Mouse (Mus musculus) embryonic facial prominence, embryonic 15.5 days (tissue): ENCODE measurements around the gene Pkd2l1. TPM values are rescaled to one million over a fixed set of nuclear protein-coding genes. Genes with fewer than 3 reads are reported as not detected.

Source experiments
- ATAC-seq: fragments of 200-750 bp; cut with Nextera tagmentation; 2 replicates; pipeline ENCODE4 v1.8.0; 2017; ENCODE audit warnings: low read depth, moderate TSS enrichment; ENCODE audit not compliant: insufficient number of reproducible peaks, low FRiP score, low TSS enrichment
- H3K27ac ChIP-seq: fragments of 300-500 bp; sonication (generic); replicated peaks from 2 replicates; pipeline ENCODE4 v1.5.1; 2015; ENCODE audit warnings: mild to moderate bottlenecking, inconsistent platforms
- H3K27me3 ChIP-seq: fragments of 300-500 bp; sonication (generic); 2 replicates; pipeline ENCODE4 v1.6.1; 2015; ENCODE audit warnings: inconsistent platforms
- H3K36me3 ChIP-seq: fragments of 300-500 bp; sonication (generic); 2 replicates; pipeline ENCODE4 v1.6.1; 2015; ENCODE audit warnings: mild to moderate bottlenecking, inconsistent platforms
- H3K4me1 ChIP-seq: fragments of 300-500 bp; sonication (generic); 2 replicates; pipeline ENCODE4 v1.6.1; 2015; ENCODE audit warnings: inconsistent platforms
- H3K4me2 ChIP-seq: fragments of 300-500 bp; sonication (generic); replicated peaks from 2 replicates; pipeline ENCODE4 v1.6.1; 2015; ENCODE audit warnings: mild to moderate bottlenecking, inconsistent platforms
- H3K4me3 ChIP-seq: fragments of 300-500 bp; sonication (generic); replicated peaks from 2 replicates; pipeline ENCODE4 v1.5.1; 2015; ENCODE audit warnings: mild to moderate bottlenecking, inconsistent platforms
- H3K9ac ChIP-seq: fragments of 300-500 bp; sonication (generic); 2 replicates; pipeline ENCODE4 v1.6.1; 2015; ENCODE audit warnings: inconsistent platforms
- H3K9me3 ChIP-seq: fragments of 300-500 bp; sonication (generic); replicated peaks from 2 replicates; pipeline ENCODE4 v1.6.1; 2016; ENCODE audit warnings: inconsistent platforms
- WGBS: fragments of 180-500 bp; shearing (Covaris S2); methylation state at CpG from one replicate; pipeline ENCODE4 v1.1.7; 2015; 5-methylcytosine and 5-hydroxymethylcytosine counted together
- polyA plus RNA-seq: library from polyadenylated mRNA; unstranded; fragments of >200 nt; fragmentation: Nextera tagmentation; extraction: Ambion mirVana; gene quantifications from 2 replicates; pipeline ENCODE4 v1.2.1, GENCODE M21; 2015

The Pkd2l1 gene
- polyA plus RNA-seq: not detected in 2 replicates

GRCm38 (mm10) chr19:44192342-44192741 is at the start of gene Pkd2l1:
Pkd2l1 (minus strand) TSS chr19:44192442.
- no peaks in the 10 kb centered on the region for H3K9me3 ChIP-seq
- H3K9ac ChIP-seq: no peak within 1 kb of the TSS
- no peak within 1 kb of the TSS for H3K4me3 ChIP-seq
- no peak within 1 kb of the TSS for H3K27ac ChIP-seq
- no peak within 1 kb of the TSS for H3K4me2 ChIP-seq
- H3K27me3 ChIP-seq: no peaks in the 10 kb centered on the region
- no peaks in the 10 kb centered on the region for H3K36me3 ChIP-seq
- ATAC-seq: no peak
- H3K4me1 ChIP-seq: no peaks in the 10 kb centered on the region
- WGBS: 51% methylated on average over 3 of the region's 3 CpGs

- Histone ChIP-seq H3K9me3 (no peaks in the 10 kb centered on the region), H3K27me3 (no peaks in the 10 kb centered on the region), H3K36me3 (no peaks in the 10 kb centered on the region), H3K9ac (no peak overlapping the region), H3K4me3 (no peak overlapping the region), H3K4me2 (no peak overlapping the region), H3K27ac (no peak overlapping the region), H3K4me1 (0 out of 2 replicates have a peak, but pooled peaks cover 5% of the 10 kb centered on the region)
- 62% methylated on average over 2 of the region's 2 CpGs for WGBS
- ATAC-seq: no peak
These were observed 46.7 kb upstream of the Pkd2l1 start for GRCm38 (mm10) chr19:44238906-44239305.

- peak overlapping the region; percentile 21 for H3K4me3 ChIP-seq
- no peak overlapping the region for H3K27ac ChIP-seq
- no peaks in the 10 kb centered on the region for H3K36me3 ChIP-seq
- H3K9me3 ChIP-seq: no peaks in the 10 kb centered on the region
- no peak overlapping the region for H3K9ac ChIP-seq
- ATAC-seq: no peak
- no peaks in the 10 kb centered on the region for H3K27me3 ChIP-seq
- peak overlapping the region; percentile 42 for H3K4me2 ChIP-seq
- WGBS: 14% methylated on average over 19 of the region's 19 CpGs
- H3K4me1 ChIP-seq: 0 out of 2 replicates have a peak, but pooled peaks cover 5% of the 10 kb centered on the region
These were observed 45.3 kb upstream of the Pkd2l1 start for GRCm38 (mm10) chr19:44237471-44238006.

- Histone ChIP-seq H3K27ac (no peak overlapping the region), H3K4me3 (no peak overlapping the region), H3K27me3 (no peaks in the 10 kb centered on the region), H3K9ac (no peak overlapping the region), H3K4me2 (no peak overlapping the region), H3K9me3 (no peaks in the 10 kb centered on the region), H3K4me1 (no peaks in the 10 kb centered on the region), H3K36me3 (no peaks in the 10 kb centered on the region)
- no peak for ATAC-seq
- 85% methylated on average over 4 of the region's 4 CpGs for WGBS
These were observed 39.4 kb upstream of the Pkd2l1 start for GRCm38 (mm10) chr19:44231608-44232151.

GRCm38 (mm10) chr19:44230212-44230611 is 38.0 kb upstream of the Pkd2l1 start:
- Histone ChIP-seq H3K36me3 (no peaks in the 10 kb centered on the region), H3K4me3 (no peak overlapping the region), H3K27me3 (no peaks in the 10 kb centered on the region), H3K27ac (no peak overlapping the region), H3K4me1 (no peaks in the 10 kb centered on the region), H3K9ac (no peak overlapping the region), H3K9me3 (no peaks in the 10 kb centered on the region), H3K4me2 (no peak overlapping the region)
- ATAC-seq: no peak
- 70% methylated on average over 3 of the region's 3 CpGs for WGBS

- Histone ChIP-seq H3K9ac (no peak overlapping the region), H3K4me1 (no peaks in the 10 kb centered on the region), H3K4me3 (no peak overlapping the region), H3K4me2 (no peak overlapping the region), H3K36me3 (no peaks in the 10 kb centered on the region), H3K27me3 (no peaks in the 10 kb centered on the region), H3K9me3 (no peaks in the 10 kb centered on the region), H3K27ac (no peak overlapping the region)
- ATAC-seq: no peak
- WGBS: 66% methylated on average over 2 of the region's 2 CpGs
These were observed 37.5 kb upstream of the Pkd2l1 start for GRCm38 (mm10) chr19:44229776-44230175.

- ATAC-seq: no peak
- no peak overlapping the region for H3K4me2 ChIP-seq
These were observed 33.5 kb upstream of the Pkd2l1 start for GRCm38 (mm10) chr19:44225728-44226127.

GRCm38 (mm10) chr19:44217958-44218525 is 25.8 kb upstream of the Pkd2l1 start:
- Histone ChIP-seq H3K36me3 (no peaks in the 10 kb centered on the region), H3K27me3 (no peaks in the 10 kb centered on the region), H3K9ac (no peak overlapping the region), H3K4me2 (no peak overlapping the region), H3K27ac (no peak overlapping the region), H3K4me1 (no peaks in the 10 kb centered on the region), H3K4me3 (no peak overlapping the region), H3K9me3 (no peaks in the 10 kb centered on the region)
- ATAC-seq: no peak
- WGBS: 68% methylated on average over 3 of the region's 3 CpGs

More at GRCm38 (mm10) chr19:44225728-44226127, 33.5 kb upstream of the Pkd2l1 start:
- Histone ChIP-seq H3K27me3 (no peaks in the 10 kb centered on the region), H3K27ac (no peak overlapping the region), H3K9ac (no peak overlapping the region), H3K9me3 (no peaks in the 10 kb centered on the region), H3K4me3 (no peak overlapping the region), H3K4me1 (no peaks in the 10 kb centered on the region), H3K36me3 (no peaks in the 10 kb centered on the region)
- 82% methylated on average over 5 of the region's 5 CpGs for WGBS

GRCm38 (mm10) chr19:44215255-44215654 is 23.0 kb upstream of the Pkd2l1 start:
- WGBS: 79% methylated on average over 12 of the region's 12 CpGs
- no peak overlapping the region for H3K27ac ChIP-seq
- H3K9me3 ChIP-seq: no peaks in the 10 kb centered on the region
- no peaks in the 10 kb centered on the region for H3K27me3 ChIP-seq
- ATAC-seq: no peak
- no peaks in the 10 kb centered on the region for H3K4me1 ChIP-seq
- H3K4me2 ChIP-seq: no peak overlapping the region
- H3K4me3 ChIP-seq: no peak overlapping the region
- H3K36me3 ChIP-seq: no peaks in the 10 kb centered on the region
- no peak overlapping the region for H3K9ac ChIP-seq

- Histone ChIP-seq H3K4me3 (no peak overlapping the region), H3K36me3 (no peaks in the 10 kb centered on the region)
These were observed 14.8 kb upstream of the Pkd2l1 start for GRCm38 (mm10) chr19:44207079-44207478.

GRCm38 (mm10) chr19:44203015-44203564 is 10.8 kb upstream of the Pkd2l1 start, which contains the start of gene Scd3:
Scd3 (plus strand) TSS chr19:44203269.
- no peak; the same call in 1 of the 2 replicates for ATAC-seq
- WGBS: 86% methylated on average over 9 of the region's 9 CpGs

More at GRCm38 (mm10) chr19:44207079-44207478, 14.8 kb upstream of the Pkd2l1 start:
- no peaks in the 10 kb centered on the region for H3K4me1 ChIP-seq
- no peak overlapping the region for H3K4me2 ChIP-seq
- ATAC-seq: no peak
- H3K9ac ChIP-seq: no peak overlapping the region
- no peaks in the 10 kb centered on the region for H3K27me3 ChIP-seq
- 70% methylated on average over 2 of the region's 2 CpGs for WGBS
- no peaks in the 10 kb centered on the region for H3K9me3 ChIP-seq
- H3K27ac ChIP-seq: no peak overlapping the region

More at GRCm38 (mm10) chr19:44203015-44203564, 10.8 kb upstream of the Pkd2l1 start, which contains the start of gene Scd3:
- Histone ChIP-seq H3K9ac (no peak within 1 kb of the TSS), H3K4me1 (no peaks in the 10 kb centered on the region), H3K9me3 (no peaks in the 10 kb centered on the region), H3K27ac (no peak within 1 kb of the TSS), H3K36me3 (no peaks in the 10 kb centered on the region), H3K4me3 (no peak within 1 kb of the TSS), H3K27me3 (no peaks in the 10 kb centered on the region), H3K4me2 (no peak within 1 kb of the TSS)
